Mouse (Mus musculus) stomach, embryonic 14.5 days (tissue): ENCODE data around the gene Lrrc59. TPM values are rescaled to one million over a fixed set of nuclear protein-coding genes. Genes with fewer than 3 reads are reported as not detected.
A peak's percentile ranks its signal among the peaks of the same experiment; 100 is the strongest.
"Not testable (repeated sequence)": the region's sequence is repeated elsewhere in the genome, so short reads cannot be mapped to it uniquely, and the experiment has no call there.

Source experiments
- ATAC-seq: fragments of 200-750 bp; cut with Nextera tagmentation; 2 replicates; pipeline ENCODE4 v1.8.0; 2017; ENCODE audit warnings: low read depth, moderate TSS enrichment; ENCODE audit not compliant: insufficient number of reproducible peaks, insufficient read depth, low FRiP score
- H3K27ac ChIP-seq: fragments of 300-500 bp; sonication (generic); 2 replicates; pipeline ENCODE4 v1.5.1; 2014; ENCODE audit warnings: mild to moderate bottlenecking, low read length, moderate library complexity, mixed read lengths
- H3K27me3 ChIP-seq: fragments of 300-500 bp; sonication (generic); 2 replicates; pipeline ENCODE4 v1.6.1; 2014; ENCODE audit warnings: low read length, control low read depth, mixed read lengths; ENCODE audit not compliant: control insufficient read depth, insufficient read depth
- H3K36me3 ChIP-seq: fragments of 300-500 bp; sonication (generic); 2 replicates; pipeline ENCODE4 v1.6.1; 2014; ENCODE audit warnings: mild to moderate bottlenecking, control low read depth, low read length, moderate library complexity, mixed read lengths; ENCODE audit not compliant: control insufficient read depth, insufficient read depth
- H3K4me1 ChIP-seq: fragments of 300-500 bp; sonication (generic); 2 replicates; pipeline ENCODE4 v1.6.1; 2014; ENCODE audit warnings: low read length, control low read depth, mixed read lengths; ENCODE audit not compliant: control insufficient read depth, insufficient read depth
- H3K4me2 ChIP-seq: fragments of 300-500 bp; sonication (generic); replicated peaks from 2 replicates; pipeline ENCODE4 v1.6.1; 2014; ENCODE audit warnings: low read depth, low read length, control low read depth
- H3K4me3 ChIP-seq: fragments of 300-500 bp; sonication (generic); 2 replicates; pipeline ENCODE4 v1.5.1; 2014; ENCODE audit warnings: low read depth, low read length, control low read depth
- H3K9ac ChIP-seq: fragments of 300-500 bp; sonication (generic); replicated peaks from 2 replicates; pipeline ENCODE4 v1.6.1; 2014; ENCODE audit warnings: low read depth, mild to moderate bottlenecking, control low read depth, low read length, moderate library complexity, mixed read lengths
- H3K9me3 ChIP-seq: fragments of 300-500 bp; sonication (generic); 2 replicates; pipeline ENCODE4 v1.6.1; 2016; ENCODE audit warnings: low read depth, low read length, control low read depth; ENCODE audit not compliant: control insufficient read depth
- WGBS: fragments of 180-500 bp; shearing (Covaris S2); extraction: QIAGEN DNeasy Blood & Tissue Kit; methylation state at CpG from one replicate; pipeline ENCODE4 v1.1.7; 2014; 5-methylcytosine and 5-hydroxymethylcytosine counted together
- polyA plus RNA-seq: library from polyadenylated mRNA; unstranded; fragments of >200 nt; fragmentation: Nextera tagmentation; extraction: Ambion mirVana; gene quantifications from 2 replicates; pipeline ENCODE4 v1.2.1, GENCODE M21; 2014

The Lrrc59 gene
- polyA plus RNA-seq, 1 experiment from 2014 or later = 147 TPM

DNA sequence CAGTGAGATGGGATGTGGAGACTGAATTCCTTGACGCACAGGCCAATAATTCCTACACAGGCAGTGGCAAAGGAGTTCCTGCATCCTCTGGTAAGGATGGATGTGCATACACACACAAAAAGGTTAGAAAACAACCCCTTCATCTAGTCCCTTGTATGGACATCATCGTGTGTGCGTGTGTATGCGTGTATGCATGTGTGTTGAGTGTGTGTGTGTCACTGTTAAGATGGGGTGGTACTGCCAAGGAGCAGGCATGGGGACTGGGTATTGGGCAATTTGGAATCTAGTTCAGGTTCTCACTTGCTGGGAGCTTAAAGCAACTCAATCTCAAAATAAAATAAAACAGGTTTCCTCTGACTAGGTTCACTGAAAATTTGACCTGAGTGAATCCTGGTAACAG is 16.9 kb downstream of the Lrrc59 start:
- H3K36me3 ChIP-seq = peaks cover 67% of the 10 kb centered on the region
- no peak for ATAC-seq
- H3K9ac ChIP-seq = no peak overlapping the region
- no peak overlapping the region for H3K27ac ChIP-seq
- 91% methylated on average over 4 of the region's 4 CpGs for WGBS
- no peak overlapping the region for H3K4me2 ChIP-seq
- no peak overlapping the region for H3K4me3 ChIP-seq
- H3K9me3 ChIP-seq = no peaks in the 10 kb centered on the region
- no peaks in the 10 kb centered on the region for H3K27me3 ChIP-seq
- H3K4me1 ChIP-seq = no peaks in the 10 kb centered on the region

DNA sequence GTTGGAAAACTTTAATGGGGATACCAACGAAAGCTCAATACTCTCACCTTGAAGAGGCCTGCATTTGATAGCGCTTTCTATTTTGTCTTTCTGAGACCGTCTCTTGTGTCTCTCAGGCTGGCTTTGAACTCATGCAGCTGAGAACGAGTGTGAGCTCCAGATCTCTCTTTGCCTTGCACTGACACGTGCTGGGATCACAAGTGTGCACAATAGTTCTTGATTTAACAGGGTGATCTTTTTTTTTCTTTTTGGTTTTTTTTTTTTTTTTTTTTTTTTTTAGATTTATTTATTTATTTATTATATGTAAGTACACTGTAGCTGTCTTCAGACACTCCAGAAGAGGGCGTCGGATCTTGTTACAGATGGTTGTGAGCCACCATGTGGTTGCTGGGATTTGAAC is 21.7 kb downstream of the Lrrc59 start:
- H3K27ac ChIP-seq, H3K4me3 ChIP-seq, H3K9me3 ChIP-seq, H3K4me1 ChIP-seq, H3K4me2 ChIP-seq, H3K9ac ChIP-seq, H3K27me3 ChIP-seq, ATAC-seq: not testable (repeated sequence)
- WGBS = 90% methylated on average over 5 of the region's 7 CpGs
- H3K36me3 ChIP-seq = peaks cover 26% of the 10 kb centered on the region

DNA sequence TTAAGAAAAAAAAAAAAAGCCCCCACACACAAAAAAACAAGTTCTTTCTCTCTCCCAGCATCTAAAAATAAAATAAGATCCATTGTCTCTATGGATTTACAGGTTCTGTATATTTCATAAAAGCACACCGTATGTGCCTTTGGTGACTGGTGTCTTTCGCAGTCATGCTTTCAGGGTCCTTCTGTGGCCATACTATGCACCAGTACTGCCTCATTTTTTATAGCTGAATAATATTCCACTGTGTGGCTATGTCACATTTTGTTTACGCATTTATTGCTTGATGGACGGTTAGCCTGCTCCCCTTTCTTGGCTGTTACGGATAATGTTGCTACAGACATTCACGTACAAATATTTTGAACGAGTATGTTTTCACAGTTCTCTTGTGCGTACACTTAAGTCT is 23.4 kb downstream of the Lrrc59 start:
- Histone ChIP-seq H3K4me2 (peak overlapping the region; percentile 66), H3K4me3 (peak overlapping the region; percentile 50), H3K27ac (no peak overlapping the region), H3K36me3 (peaks cover 13% of the 10 kb centered on the region), H3K27me3 (no peaks in the 10 kb centered on the region), H3K9me3 (no peaks in the 10 kb centered on the region), H3K9ac (0 out of 2 replicates have a peak overlapping the region, but pooled peaks have one; percentile 45), H3K4me1 (no peaks in the 10 kb centered on the region)
- ATAC-seq = no peak
- WGBS = 45% methylated on average over 8 of the region's 8 CpGs

DNA sequence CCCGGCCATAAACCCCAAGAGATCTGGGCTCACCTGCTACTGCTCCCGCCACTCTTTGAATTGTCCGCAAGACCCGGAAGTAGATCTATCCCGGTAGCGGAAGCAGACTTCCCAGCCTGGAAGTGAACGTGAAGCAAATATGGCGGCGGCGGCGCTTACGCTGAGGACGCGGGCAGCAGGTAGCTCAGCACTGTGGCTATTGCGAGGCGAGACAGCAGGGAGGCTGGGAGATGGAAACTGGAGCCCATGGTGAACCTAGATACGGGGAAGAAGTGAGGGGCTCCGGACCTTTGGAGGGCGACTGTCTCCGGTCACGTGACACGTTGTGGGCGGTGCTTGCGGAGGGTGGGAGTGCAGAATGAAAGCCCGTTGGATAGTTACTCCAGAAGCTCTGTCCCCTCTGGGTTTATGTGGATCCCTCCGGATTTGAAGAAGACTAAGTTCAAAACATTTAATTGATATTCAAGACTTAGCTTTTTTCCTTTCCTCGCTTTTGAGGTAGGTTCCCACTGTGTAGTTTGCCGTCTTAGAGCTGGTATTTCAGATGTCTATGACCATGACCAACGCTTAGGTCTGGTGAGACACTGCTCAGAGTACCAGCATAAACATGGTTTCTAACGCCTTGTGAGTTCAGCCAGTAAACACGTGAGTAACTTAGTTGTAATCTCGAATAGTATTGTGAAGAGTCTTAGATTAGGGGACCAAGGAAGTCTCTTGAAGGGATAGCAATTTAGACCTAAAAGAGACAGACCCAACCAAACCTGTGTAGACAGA is 24.3 kb downstream of the Lrrc59 start, which contains the start of the genes Mrpl27 and Eme1:
TSS of gene Mrpl27 (plus strand) at position 105 of the 774 bp plus-strand sequence.
TSS of gene Eme1 (minus strand) at position 302 of the 774 bp plus-strand sequence.
- H3K27ac ChIP-seq = peak within 1 kb of the TSS; percentile 83; the same call in 1 of the 2 replicates
- H3K9ac ChIP-seq = peak within 1 kb of the TSS; percentile 45
- H3K36me3 ChIP-seq = peaks cover 17% of the 10 kb centered on the region; the same call in 1 of the 2 replicates
- no peaks in the 10 kb centered on the region for H3K9me3 ChIP-seq
- under 1% methylated on average over 32 of the region's 32 CpGs for WGBS
- H3K27me3 ChIP-seq = no peaks in the 10 kb centered on the region
- no peaks in the 10 kb centered on the region for H3K4me1 ChIP-seq
- peak; percentile 86 for ATAC-seq
- H3K4me3 ChIP-seq = peak within 1 kb of the TSS; percentile 50
- H3K4me2 ChIP-seq = peak within 1 kb of the TSS; percentile 66

DNA sequence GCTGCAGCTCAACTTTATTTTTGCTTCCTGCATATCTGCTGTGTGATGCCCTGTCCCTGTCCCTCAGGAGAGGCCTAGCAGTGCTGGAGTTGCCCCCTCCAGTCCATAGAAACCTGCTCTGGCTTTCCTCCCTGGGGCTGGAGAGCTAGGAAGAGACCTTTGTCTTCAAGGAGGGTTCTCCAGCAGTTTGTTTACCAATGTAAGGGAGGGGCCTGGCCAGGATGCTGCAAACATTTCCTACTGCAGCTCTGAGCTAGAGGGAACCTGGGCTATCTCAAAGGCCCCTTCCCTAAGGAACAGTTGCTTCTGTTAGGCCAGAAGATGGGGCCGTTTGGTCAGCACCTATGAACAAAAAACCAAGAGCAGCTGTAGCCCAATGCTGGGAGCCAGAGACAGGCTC is 31.8 kb downstream of the Lrrc59 start:
- no peak overlapping the region for H3K4me2 ChIP-seq
- ATAC-seq = no peak
- peaks cover 54% of the 10 kb centered on the region for H3K36me3 ChIP-seq
- H3K4me3 ChIP-seq = no peak overlapping the region
- no peak overlapping the region for H3K9ac ChIP-seq
- WGBS = 64% methylated on average over 1 of the region's 1 CpGs
- H3K27me3 ChIP-seq = no peaks in the 10 kb centered on the region
- H3K27ac ChIP-seq = no peak overlapping the region
- no peaks in the 10 kb centered on the region for H3K4me1 ChIP-seq
- H3K9me3 ChIP-seq = no peaks in the 10 kb centered on the region

DNA sequence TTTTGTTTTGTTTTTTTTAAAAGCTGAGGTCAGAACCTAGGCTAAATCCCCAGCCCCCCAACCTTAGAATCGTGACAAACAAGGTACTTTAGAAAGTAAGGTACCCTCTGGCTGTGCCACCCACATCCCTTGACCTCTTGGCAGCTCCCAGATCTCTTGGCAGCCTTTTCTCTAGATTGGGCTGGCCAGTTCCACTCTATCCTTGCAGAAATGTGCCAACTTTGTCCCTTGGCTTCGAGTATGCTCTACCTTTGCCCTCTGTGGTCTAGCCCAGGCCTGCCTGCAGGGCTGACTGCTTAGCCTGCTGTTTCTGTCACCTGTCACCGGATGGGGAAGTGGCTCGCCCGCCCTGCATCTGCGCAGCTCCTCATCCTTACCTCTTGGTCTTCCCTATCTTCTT is 35.7 kb downstream of the Lrrc59 start:
- Histone ChIP-seq H3K27me3 (no peaks in the 10 kb centered on the region), H3K9me3 (no peaks in the 10 kb centered on the region), H3K4me1 (no peaks in the 10 kb centered on the region), H3K4me2 (no peak overlapping the region), H3K4me3 (no peak overlapping the region), H3K27ac (no peak overlapping the region), H3K9ac (no peak overlapping the region), H3K36me3 (peaks cover 78% of the 10 kb centered on the region)
- WGBS = 90% methylated on average over 6 of the region's 6 CpGs
- no peak for ATAC-seq

DNA sequence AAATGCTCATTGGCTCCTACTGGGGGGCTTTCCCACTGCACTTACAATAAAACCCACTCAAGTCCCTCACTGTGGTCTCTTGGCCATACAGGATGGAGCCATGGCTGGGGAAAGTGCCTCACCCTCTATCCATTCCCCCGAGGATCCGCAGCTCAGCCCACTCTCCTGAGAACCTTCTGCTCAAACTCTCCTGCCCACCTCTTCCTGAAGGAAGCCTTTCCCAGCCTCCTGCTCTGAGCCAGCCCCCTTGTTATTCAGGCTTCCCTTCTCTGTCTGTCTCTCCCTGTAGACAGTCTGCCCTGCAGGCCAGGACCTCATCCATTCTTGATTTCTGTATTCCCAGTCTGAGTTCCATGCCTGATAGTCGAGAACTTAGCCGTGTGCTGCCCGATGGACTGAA is 45.4 kb downstream of the Lrrc59 start:
- Histone ChIP-seq H3K27ac (no peak overlapping the region), H3K4me3 (no peak overlapping the region), H3K4me2 (peak overlapping the region; percentile 76; the same call in 1 of the 2 replicates), H3K9ac (no peak overlapping the region), H3K4me1 (peaks cover 21% of the 10 kb centered on the region; the same call in 1 of the 2 replicates), H3K27me3 (no peaks in the 10 kb centered on the region), H3K36me3 (peaks cover 6% of the 10 kb centered on the region), H3K9me3 (no peaks in the 10 kb centered on the region)
- WGBS = 75% methylated on average over 5 of the region's 5 CpGs
- no peak for ATAC-seq

DNA sequence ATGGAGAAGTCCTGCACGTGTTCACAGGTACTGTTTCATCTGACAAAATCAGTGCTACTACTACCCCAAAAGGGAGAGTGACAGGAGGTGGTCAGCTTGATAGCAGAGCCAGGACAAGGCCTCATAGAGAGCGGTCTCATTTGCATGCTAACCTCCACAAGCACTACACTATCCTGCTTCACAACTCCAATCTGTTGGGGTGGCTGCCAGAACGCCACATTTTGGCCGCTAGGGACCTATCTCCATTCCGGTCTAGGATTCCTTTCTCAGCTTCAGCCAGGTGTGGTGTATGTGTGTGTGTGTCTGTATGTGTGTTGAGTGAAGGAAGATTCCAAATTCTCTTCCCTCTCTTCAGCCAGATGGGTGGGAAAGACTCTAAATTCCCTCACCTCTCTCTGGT is 45.9 kb downstream of the Lrrc59 start:
- no peak for ATAC-seq
- 0 out of 2 replicates have a peak overlapping the region, but pooled peaks have one; percentile 78 for H3K4me3 ChIP-seq
- peaks cover 2% of the 10 kb centered on the region for H3K36me3 ChIP-seq
- H3K4me2 ChIP-seq = peak overlapping the region; percentile 76
- 73% methylated on average over 5 of the region's 5 CpGs for WGBS
- no peak overlapping the region for H3K27ac ChIP-seq
- H3K9me3 ChIP-seq = no peaks in the 10 kb centered on the region
- H3K27me3 ChIP-seq = no peaks in the 10 kb centered on the region
- peaks cover 21% of the 10 kb centered on the region; the same call in 1 of the 2 replicates for H3K4me1 ChIP-seq
- no peak overlapping the region for H3K9ac ChIP-seq
